Mouse (Mus musculus) heart, postnatal 25 days (tissue): ENCODE measurements around the gene Mtmr12. TPM values are rescaled to one million over a fixed set of nuclear protein-coding genes. Genes with fewer than 3 reads are reported as not detected.

Experiments used
- DNase-seq: peaks from one replicate; pipeline ENCODE4 v3.0.0; 2022; ENCODE audit warnings: low spot score
- intact Hi-C: fragments of 180-260 bp; cut with DNase I; formaldehyde crosslinking; loops from one replicate; pipeline ENCODE4 v1.15.1; 2025
- total RNA-seq, 2 experiments: library from RNA; stranded (reverse); gene quantifications; 2 replicates each; pipeline ENCODE4 v1.2.3; 2021

Gene Mtmr12
- total RNA-seq, 2 experiments from 2014 or later = 9.6 to 11.3 TPM

GRCm38 (mm10) chr15:12263056-12263455, 58.2 kb downstream of the Mtmr12 start:
- intact Hi-C loops = no loop called here
- DNase-seq = no peak

GRCm38 (mm10) chr15:12266460-12266859, 61.6 kb downstream of the Mtmr12 start:
- intact Hi-C loops = loop anchor here (5.0 kb wide), 1 partner anchor 294 kb away; no protein-coding TSS in a partner anchor
- DNase-seq = no peak

GRCm38 (mm10) chr15:12268021-12268420, 63.2 kb downstream of the Mtmr12 start:
- intact Hi-C loops = loop anchor here (1.0 to 5.0 kb wide), 2 partner anchors 176 to 296 kb away; no protein-coding TSS in a partner anchor

GRCm38 (mm10) chr15:12271340-12271739, 66.5 kb downstream of the Mtmr12 start:
- intact Hi-C loops = loop anchor here (10.0 kb wide), 1 partner anchor 523 kb away; no protein-coding TSS in a partner anchor
- DNase-seq = no peak

More at GRCm38 (mm10) chr15:12268021-12268420, 63.2 kb downstream of the Mtmr12 start:
- peak; percentile 31 for DNase-seq

- intact Hi-C loops = loop anchor here (10.0 kb wide), 1 partner anchor 521 kb away; no protein-coding TSS in a partner anchor
Observed at GRCm38 (mm10) chr15:12273325-12274052, 68.7 kb downstream of the Mtmr12 start.

GRCm38 (mm10) chr15:12274053-12274769, 69.4 kb downstream of the Mtmr12 start:
- no peak for DNase-seq
- intact Hi-C loops = loop anchor here (10.0 kb wide), 1 partner anchor 521 kb away; no protein-coding TSS in a partner anchor

More at GRCm38 (mm10) chr15:12273325-12274052, 68.7 kb downstream of the Mtmr12 start:
- no peak for DNase-seq

GRCm38 (mm10) chr15:12275091-12275623, 70.3 kb downstream of the Mtmr12 start:
- no peak for DNase-seq
- intact Hi-C loops = loop anchor here (10.0 kb wide), 1 partner anchor 520 kb away; no protein-coding TSS in a partner anchor

- intact Hi-C loops = loop anchor here (10.0 kb wide), 1 partner anchor 515 kb away; no protein-coding TSS in a partner anchor
- no peak for DNase-seq
Observed at GRCm38 (mm10) chr15:12279816-12280215, 75.0 kb downstream of the Mtmr12 start.

- DNase-seq = peak; percentile 4
- intact Hi-C loops = no loop called here
Observed at GRCm38 (mm10) chr15:12284794-12285534, 80.1 kb downstream of the Mtmr12 start.

- no peak for DNase-seq
- intact Hi-C loops = no loop called here
Observed at GRCm38 (mm10) chr15:12285535-12285809, 80.6 kb downstream of the Mtmr12 start.

- no peak for DNase-seq
- intact Hi-C loops = no loop called here
Observed at GRCm38 (mm10) chr15:12290330-12290729, 85.5 kb downstream of the Mtmr12 start.

- no peak for DNase-seq
Observed at GRCm38 (mm10) chr15:12291757-12292156, 86.9 kb downstream of the Mtmr12 start.

GRCm38 (mm10) chr15:12296228-12296627, 91.4 kb downstream of the Mtmr12 start:
- DNase-seq = no peak
- intact Hi-C loops = no loop called here

More at GRCm38 (mm10) chr15:12291757-12292156, 86.9 kb downstream of the Mtmr12 start:
- intact Hi-C loops = no loop called here

GRCm38 (mm10) chr15:12298231-12298737, 93.5 kb downstream of the Mtmr12 start:
- DNase-seq = no peak
- intact Hi-C loops = no loop called here

GRCm38 (mm10) chr15:12301771-12302170, 96.9 kb downstream of the Mtmr12 start:
- no peak for DNase-seq
- intact Hi-C loops = no loop called here

- no peak for DNase-seq
- intact Hi-C loops = no loop called here
Observed at GRCm38 (mm10) chr15:12306188-12307071, 101.6 kb downstream of the Mtmr12 start.

- intact Hi-C loops = no loop called here
- DNase-seq = no peak
Observed at GRCm38 (mm10) chr15:12307114-12307513, 102.3 kb downstream of the Mtmr12 start.

GRCm38 (mm10) chr15:12308539-12308938, 103.7 kb downstream of the Mtmr12 start:
- no peak for DNase-seq
- intact Hi-C loops = no loop called here

- intact Hi-C loops = no loop called here
- DNase-seq = no peak
Observed at GRCm38 (mm10) chr15:12310676-12311075, 105.8 kb downstream of the Mtmr12 start.
